Mouse (Mus musculus): ENCODE measurements around the gene Col6a3. TPM values are rescaled to one million over a fixed set of nuclear protein-coding genes. Genes with fewer than 3 reads are reported as not detected.

Gene Col6a3
- total RNA-seq, 1 experiment from 2014 or later = not detected

DNA sequence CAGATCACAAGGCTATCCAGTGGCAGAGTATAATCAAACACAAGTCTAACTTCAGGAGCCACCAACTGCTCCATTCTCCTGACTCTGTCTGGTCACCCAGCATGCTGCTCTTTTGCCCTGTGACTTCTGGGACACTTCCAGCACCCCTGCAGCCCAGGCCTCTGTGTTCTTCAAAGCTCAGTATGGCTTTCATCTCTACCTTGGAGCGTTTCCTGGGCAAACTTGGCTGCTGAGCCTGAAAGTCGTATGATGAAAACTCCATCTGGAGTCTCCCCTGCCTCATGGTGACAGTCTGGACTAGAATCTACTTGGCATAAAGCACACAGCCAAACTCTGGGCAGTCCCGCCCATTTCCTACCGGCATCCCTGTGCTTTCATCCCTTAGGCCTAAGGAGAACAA is 95.2 kb downstream of the Col6a3 start:
- ATAC-seq (replicated peaks in 1 of 2; ENCODE audit: insufficient read depth in 1 of 2, low FRiP score in 2 of 2, low TSS enrichment in 1 of 2, low read depth in 1 of 2, poor library complexity in 2 of 2, severe bottlenecking in 2 of 2) = no peak

DNA sequence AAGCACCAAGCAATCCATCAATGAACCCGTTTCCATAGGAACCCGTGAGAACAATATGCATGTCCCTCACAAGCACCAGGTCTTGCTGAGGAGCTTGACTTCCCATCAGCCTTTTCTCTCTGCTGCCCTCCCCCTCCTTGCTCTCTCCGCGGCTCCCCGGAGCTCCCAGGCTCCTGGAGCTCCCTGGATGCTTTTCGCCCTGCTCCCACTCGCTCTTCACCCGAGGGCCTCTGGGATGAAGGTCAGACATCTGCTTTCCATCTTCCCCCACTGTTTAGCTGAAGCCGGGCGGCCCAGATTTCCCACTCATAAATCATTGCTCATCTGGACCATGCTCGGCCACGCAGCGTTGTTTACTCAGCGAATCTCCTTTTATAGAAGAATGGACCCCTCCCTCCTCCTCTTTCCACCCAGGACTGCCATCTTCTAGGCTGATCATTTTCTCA is 99.8 kb downstream of the Col6a3 start:
- no peak for ATAC-seq (replicated peaks in 1 of 2; ENCODE audit: insufficient read depth in 1 of 2, low FRiP score in 2 of 2, low TSS enrichment in 1 of 2, low read depth in 1 of 2, poor library complexity in 2 of 2, severe bottlenecking in 2 of 2)

DNA sequence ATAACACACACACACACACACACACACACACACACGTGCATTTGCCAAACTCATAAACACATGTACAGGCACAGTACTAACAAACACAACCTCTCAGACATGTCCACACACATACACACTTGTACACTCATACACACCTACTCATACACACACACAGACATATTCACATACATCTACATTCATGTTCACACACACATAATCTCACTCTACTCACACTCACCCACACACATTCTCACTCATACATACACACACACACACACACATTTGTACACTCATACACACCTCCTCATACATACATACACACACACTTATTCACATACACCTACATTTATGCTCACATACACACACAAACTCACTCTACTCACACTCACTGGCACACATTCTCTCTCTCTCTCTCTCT is 100.3 kb downstream of the Col6a3 start:
- no peak for ATAC-seq (replicated peaks in 1 of 2; ENCODE audit: insufficient read depth in 1 of 2, low FRiP score in 2 of 2, low TSS enrichment in 1 of 2, low read depth in 1 of 2, poor library complexity in 2 of 2, severe bottlenecking in 2 of 2)

DNA sequence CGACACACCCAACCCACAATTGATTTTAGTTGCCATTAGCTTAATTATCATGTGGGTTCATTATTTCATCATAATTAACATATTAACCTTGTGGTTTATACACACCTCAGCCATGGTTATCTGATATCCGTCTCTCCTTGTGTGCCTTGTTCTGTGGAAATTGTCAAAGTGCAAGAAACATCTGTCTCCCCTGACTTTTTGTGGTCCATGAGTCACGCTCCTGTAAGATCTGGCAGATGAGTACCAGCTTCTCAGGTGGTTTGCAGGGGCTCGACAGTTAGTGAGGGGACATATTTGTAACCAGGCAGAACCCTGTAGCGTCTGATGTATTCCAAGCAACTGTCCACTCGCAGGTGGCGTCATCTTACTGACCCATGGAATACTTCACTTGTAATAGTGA is 101.1 kb downstream of the Col6a3 start:
- ATAC-seq (replicated peaks in 1 of 2; ENCODE audit: insufficient read depth in 1 of 2, low FRiP score in 2 of 2, low TSS enrichment in 1 of 2, low read depth in 1 of 2, poor library complexity in 2 of 2, severe bottlenecking in 2 of 2) = no peak

DNA sequence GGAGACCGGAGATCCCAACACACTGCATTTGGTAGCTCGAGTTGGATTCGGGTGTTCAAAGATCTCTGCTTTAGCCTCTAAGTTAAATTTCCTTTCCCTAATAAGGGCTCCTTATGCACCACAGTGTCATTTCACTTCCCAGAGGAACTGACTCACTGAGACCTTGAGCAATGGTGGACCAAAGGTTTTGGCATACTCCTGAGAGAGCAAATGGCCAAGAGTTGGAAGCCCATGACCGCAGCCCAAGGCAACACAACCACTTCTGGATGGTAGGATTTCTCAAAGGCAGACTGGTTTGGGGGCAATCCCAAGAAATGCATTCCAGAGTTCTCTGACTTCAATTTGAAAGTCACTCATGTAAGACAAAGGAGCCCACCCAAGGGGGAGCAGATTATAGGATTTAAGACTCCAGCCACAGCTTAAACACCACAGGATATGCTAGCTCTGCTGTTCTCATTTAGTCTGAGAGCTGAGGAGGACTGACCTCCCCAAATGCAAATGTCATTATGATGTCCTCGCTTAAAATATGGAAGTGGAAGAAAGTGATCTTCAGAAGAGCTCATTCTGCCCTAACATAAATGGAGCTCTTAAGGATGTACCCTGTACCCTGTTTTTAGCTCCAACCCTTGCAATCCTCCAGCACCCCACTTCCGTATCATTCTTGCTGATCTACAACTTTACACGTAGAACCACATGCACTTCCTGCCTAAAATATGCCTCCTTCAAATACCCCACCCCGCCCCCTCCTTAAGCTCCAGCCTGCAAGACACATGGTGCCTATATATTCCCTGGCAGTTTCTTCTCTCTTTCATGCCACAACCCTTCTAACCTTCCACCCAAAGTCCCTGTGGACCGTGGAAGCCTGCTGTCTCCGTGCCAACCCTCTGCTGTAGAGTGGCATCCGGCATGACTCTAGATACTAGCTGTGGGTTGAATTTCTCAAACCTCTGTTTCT is 103.3 kb downstream of the Col6a3 start:
- no peak for ATAC-seq (replicated peaks in 1 of 2; ENCODE audit: insufficient read depth in 1 of 2, low FRiP score in 2 of 2, low TSS enrichment in 1 of 2, low read depth in 1 of 2, poor library complexity in 2 of 2, severe bottlenecking in 2 of 2)

DNA sequence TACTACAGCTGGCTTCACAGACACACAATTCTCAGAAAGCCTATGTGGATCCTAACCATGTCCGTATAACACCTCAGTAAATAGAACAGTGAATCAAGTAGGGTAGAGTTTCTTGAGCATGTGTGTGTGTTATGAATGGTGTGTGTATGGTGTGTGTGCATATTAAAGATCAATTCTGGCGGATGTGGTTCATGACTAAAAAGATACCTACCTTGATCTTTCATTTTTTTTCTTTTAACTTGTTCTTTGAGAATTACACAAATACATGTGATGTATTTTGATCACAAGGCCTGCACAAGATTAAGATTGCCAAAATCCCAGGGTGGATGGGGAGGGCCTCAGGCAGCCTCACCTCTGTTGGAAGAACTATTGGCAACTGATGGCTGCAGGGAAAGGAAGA is 104.9 kb downstream of the Col6a3 start:
- no peak for ATAC-seq (replicated peaks in 1 of 2; ENCODE audit: insufficient read depth in 1 of 2, low FRiP score in 2 of 2, low TSS enrichment in 1 of 2, low read depth in 1 of 2, poor library complexity in 2 of 2, severe bottlenecking in 2 of 2)

DNA sequence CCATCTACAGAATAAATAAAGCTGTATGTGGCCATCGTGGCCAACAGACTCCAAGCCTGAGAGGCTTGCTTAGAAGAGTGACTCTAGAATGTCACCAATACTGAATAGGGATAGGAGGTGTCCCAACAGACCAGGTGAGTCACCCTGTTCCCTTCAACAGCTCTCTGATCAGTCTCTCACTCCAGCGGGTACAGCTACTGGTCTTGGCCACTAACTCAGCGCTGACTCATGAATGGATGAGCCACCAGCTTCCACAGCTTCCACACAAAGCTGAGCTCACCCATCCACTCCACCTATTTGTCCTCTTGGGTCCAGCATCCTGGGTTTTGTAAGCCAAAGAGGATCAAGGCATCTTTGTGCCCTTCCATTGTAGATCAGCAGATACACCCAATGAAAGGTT is 114.3 kb downstream of the Col6a3 start:
- no peak for ATAC-seq (replicated peaks in 1 of 2; ENCODE audit: insufficient read depth in 1 of 2, low FRiP score in 2 of 2, low TSS enrichment in 1 of 2, low read depth in 1 of 2, poor library complexity in 2 of 2, severe bottlenecking in 2 of 2)

DNA sequence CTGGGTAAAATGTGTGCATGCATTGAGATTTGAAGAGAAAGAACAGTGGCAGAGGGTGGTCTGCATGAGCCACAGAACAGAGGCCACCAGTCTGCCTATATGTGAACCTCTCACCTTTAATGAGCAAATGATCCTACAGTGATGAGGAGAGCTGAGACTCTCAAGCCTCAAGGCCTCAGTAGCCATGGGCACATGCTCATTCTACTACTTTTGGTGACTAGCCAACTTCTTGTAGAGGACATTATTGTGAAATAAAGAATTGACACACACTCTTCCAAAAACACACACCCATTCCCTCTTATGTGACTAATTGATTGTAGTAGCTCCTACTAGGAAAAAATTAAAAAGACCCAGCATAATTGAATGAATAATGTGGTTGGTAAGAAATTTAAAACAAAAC is 120.0 kb downstream of the Col6a3 start:
- ATAC-seq (replicated peaks in 1 of 2; ENCODE audit: insufficient read depth in 1 of 2, low FRiP score in 2 of 2, low TSS enrichment in 1 of 2, low read depth in 1 of 2, poor library complexity in 2 of 2, severe bottlenecking in 2 of 2) = no peak

DNA sequence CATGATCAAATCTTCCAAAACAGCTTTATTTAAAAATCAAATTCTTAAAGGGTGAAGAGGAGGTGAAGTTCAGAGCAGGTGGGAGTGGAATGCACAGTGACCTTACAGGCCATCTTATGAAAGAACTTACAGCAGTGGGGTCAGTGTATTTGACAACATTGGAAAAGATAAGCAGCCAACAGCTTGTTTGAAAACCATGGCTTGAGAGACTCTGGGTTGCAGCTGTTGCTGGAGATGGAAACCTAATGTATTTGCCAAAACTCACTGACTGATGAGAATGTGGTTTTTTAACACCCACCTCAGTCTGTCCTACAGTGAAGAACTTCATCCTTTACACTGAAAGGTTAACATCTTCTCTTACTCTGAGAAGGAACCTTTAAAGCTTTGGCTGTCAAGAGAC is 120.4 kb downstream of the Col6a3 start:
- no peak for ATAC-seq (replicated peaks in 1 of 2; ENCODE audit: insufficient read depth in 1 of 2, low FRiP score in 2 of 2, low TSS enrichment in 1 of 2, low read depth in 1 of 2, poor library complexity in 2 of 2, severe bottlenecking in 2 of 2)

DNA sequence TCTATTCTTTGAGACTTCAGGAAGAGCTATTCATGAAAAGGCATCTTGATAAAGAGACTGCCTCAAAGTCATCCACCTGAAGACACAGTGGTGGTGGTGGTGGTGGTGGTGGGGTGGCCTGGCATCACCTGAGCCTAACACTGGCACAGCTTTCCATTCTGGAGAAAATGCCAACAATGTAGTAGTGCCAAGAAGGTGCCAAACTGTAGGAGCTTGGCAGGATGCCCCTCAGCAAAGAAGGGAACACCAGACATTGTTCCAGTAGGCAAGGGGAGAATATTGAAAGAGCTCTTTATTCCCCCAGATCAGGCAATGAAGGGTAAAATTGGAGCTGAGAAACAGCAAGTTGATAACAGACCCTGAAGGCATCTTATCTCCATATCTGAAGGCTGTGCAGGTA is 121.8 kb downstream of the Col6a3 start:
- no peak for ATAC-seq (replicated peaks in 1 of 2; ENCODE audit: insufficient read depth in 1 of 2, low FRiP score in 2 of 2, low TSS enrichment in 1 of 2, low read depth in 1 of 2, poor library complexity in 2 of 2, severe bottlenecking in 2 of 2)

DNA sequence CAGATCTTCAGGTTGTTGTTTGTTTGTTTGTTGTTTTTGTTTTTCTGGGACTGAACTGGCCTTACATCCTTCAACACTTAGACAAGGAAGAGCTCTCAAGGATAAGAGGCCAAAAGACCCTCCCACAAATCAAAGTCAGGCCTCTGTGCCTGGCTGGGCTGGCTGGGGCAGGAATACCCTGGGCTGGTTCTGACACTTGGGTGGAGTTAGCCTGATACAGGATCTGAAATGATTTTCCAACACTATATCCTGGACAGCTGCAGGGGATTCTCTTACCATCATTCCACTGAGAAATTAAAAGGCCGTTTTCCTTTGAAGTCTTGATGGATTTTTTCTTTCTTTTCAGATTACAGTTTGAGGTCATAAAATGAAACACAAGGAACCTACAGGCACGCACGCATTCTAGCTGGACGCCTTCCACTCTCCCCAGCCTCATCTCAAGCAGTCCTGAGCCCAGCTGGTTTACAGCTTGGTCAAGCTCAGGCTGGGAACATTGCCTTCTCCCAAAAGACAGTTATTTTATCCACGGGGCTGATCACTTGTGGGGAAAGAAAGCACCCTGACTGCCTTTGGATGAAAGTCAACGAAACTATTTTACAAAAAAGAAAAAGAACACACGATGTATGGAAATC is 123.0 kb downstream of the Col6a3 start:
- no peak for ATAC-seq (replicated peaks in 1 of 2; ENCODE audit: insufficient read depth in 1 of 2, low FRiP score in 2 of 2, low TSS enrichment in 1 of 2, low read depth in 1 of 2, poor library complexity in 2 of 2, severe bottlenecking in 2 of 2)

DNA sequence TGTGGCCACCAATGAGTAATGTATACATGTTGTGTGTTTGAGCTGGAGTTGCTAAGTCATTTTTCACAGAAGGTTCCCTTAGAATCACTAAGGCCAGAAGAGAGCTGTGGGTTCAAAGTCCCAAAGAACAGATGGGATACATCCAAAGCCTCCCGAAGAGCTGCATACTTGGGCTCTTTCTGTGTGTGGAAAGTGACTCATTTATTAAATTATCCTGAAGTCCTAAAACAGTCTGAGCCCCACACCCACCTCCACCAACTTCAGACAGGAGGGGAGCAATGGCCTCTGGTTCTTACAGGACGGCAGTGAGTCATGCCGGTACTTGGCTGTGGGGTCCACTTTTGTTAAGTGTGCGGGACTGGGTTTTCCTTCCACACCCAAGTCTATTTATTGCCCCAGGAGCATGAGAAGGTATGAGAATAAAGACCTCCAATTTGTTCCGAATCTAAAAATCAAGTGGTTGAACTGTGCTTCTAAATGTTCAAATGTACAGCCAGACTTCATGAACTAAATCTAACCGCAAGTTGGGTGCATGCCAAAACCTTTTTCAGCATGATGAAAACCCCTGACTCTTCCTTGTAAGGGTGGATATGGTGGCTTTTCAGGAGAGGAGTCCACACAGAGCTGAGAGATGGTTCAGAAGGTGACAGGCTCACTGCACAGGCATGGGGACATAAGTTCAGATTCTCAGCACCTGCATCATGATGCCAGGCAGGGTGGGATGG is 124.8 kb downstream of the Col6a3 start:
- ATAC-seq (replicated peaks in 1 of 2; ENCODE audit: insufficient read depth in 1 of 2, low FRiP score in 2 of 2, low TSS enrichment in 1 of 2, low read depth in 1 of 2, poor library complexity in 2 of 2, severe bottlenecking in 2 of 2) = no peak

DNA sequence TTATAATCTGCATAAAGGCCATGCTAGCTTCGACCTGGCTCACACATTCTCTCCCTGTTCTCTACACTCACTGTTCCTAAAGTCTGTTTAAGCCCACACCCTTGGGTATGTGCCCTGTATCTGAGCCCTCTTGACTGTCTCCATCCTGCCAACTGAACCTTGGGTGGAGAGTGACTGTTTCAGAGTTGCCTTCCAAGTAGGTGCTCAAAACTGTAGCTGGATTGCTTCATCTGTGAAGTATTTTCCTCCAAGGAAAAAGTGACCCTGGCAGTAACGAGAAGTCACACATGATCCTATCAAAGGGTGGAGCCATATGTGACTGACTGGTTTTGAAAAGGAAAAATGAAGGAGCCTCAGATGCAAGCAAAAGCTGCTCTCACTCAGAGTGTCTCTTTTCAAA is 127.5 kb downstream of the Col6a3 start:
- ATAC-seq (replicated peaks in 1 of 2; ENCODE audit: insufficient read depth in 1 of 2, low FRiP score in 2 of 2, low TSS enrichment in 1 of 2, low read depth in 1 of 2, poor library complexity in 2 of 2, severe bottlenecking in 2 of 2) = no peak

Other genes with a start within 250 kb of the Col6a3 start
- 32.1 and 101 TPM in 2 replicates for gene Cops8, start 241.0 kb downstream of the Col6a3 start, total RNA-seq (2017)
- 0.45 and 0.81 TPM in 2 replicates for gene Mlph, start 71.1 kb upstream of the Col6a3 start, total RNA-seq (2017)
- gene Prlh, start 109.1 kb upstream of the Col6a3 start, total RNA-seq (2017) = not detected in 2 replicates
- gene Rab17, start 125.7 kb upstream of the Col6a3 start, total RNA-seq (2017) = 3.4 and 5.7 TPM in 2 replicates
- 177 and 190 TPM in 2 replicates for gene Lrrfip1, start 154.8 kb upstream of the Col6a3 start, total RNA-seq (2017)

Measured in hematopoietic stem cell, adult 5-6 weeks (primary cell).